Mouse (Mus musculus) left cerebral cortex, postnatal 10 days (tissue): ENCODE data around the gene Ap2b1. TPM values are rescaled to one million over a fixed set of nuclear protein-coding genes. Genes with fewer than 3 reads are reported as not detected.

Experiments used
- total RNA-seq, 2 experiments: library from RNA; stranded (reverse); gene quantifications; 2 replicates each; pipeline ENCODE4 v1.2.3; 2021

Gene Ap2b1
- total RNA-seq, 2 experiments from 2014 or later: 326 to 342 TPM

Other genes starting within 250 kb of the Ap2b1 start
- under 1 TPM; 0.34 to 0.60 TPM for gene Slfn2, start 233.9 kb upstream of the Ap2b1 start, total RNA-seq
- not detected for gene Slfn1, start 182.2 kb upstream of the Ap2b1 start, total RNA-seq
- gene Slfn4, start 123.8 kb upstream of the Ap2b1 start, total RNA-seq: not detected
- under 1 TPM; 0.19 to 0.32 TPM for gene Slfn3, start 107.7 kb upstream of the Ap2b1 start, total RNA-seq
- gene Slfn14, start 12.3 kb upstream of the Ap2b1 start, total RNA-seq: under 1 TPM in 1 of 2 experiments, not detected in 1; 0.11 TPM
- gene Pex12, start 3.6 kb downstream of the Ap2b1 start, total RNA-seq: 10 to 100 TPM in 1 of 2 experiments, 1 to 10 TPM in 1; 7.2 to 11.8 TPM
- gene Rasl10b, start 110.1 kb downstream of the Ap2b1 start, total RNA-seq: 100 to 1,000 TPM; 191 to 201 TPM
- gene Gas2l2, start 130.4 kb downstream of the Ap2b1 start, total RNA-seq: under 1 TPM in 1 of 2 experiments, not detected in 1; 0.18 TPM
- gene 1700020L24Rik, start 138.7 kb downstream of the Ap2b1 start, total RNA-seq: not detected
- gene Mmp28, start 164.0 kb downstream of the Ap2b1 start, total RNA-seq: 1 to 10 TPM; 3.4 to 4.0 TPM
- 10 to 100 TPM; 68.8 to 71.9 TPM for gene Taf15, start 174.1 kb downstream of the Ap2b1 start, total RNA-seq
- gene Heatr9, start 223.2 kb downstream of the Ap2b1 start, total RNA-seq: not detected
- not detected for gene Ccl5, start 231.5 kb downstream of the Ap2b1 start, total RNA-seq